Mouse (Mus musculus): ENCODE data around the gene Setdb1. TPM values are rescaled to one million over a fixed set of nuclear protein-coding genes. Genes with fewer than 3 reads are reported as not detected.

Setdb1 gene
- total and polyA plus RNA-seq, 3 experiments, result 33.7 to 49.5 (median 43.2) TPM

DNA sequence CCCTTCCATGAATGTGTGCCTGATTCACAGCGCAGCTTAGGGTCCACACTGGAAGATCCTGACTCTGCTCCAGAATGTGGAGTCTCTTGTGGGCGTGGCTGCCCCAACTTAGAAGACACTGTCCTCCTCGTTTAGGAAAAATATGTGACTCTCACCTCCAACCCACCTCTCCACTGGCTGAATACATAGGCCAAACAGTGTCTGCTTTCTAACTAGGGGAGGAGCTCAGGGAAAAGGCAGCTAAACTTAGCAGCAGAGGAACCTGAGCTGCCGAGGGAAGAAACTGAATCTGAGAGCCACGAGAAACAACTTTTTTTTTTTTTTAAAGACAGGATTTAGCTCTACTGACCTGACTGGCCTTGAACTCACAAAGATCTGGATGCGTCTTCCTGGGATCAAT, 81.8 kb downstream of the Setdb1 start:
- dilution Hi-C loops (cut with MboI; ENCODE audit: extremely low pct_ligation_motif_present, extremely low pct_unique_long_range_greater_than_20kb, low sequenced_read_pairs) (no loop called here), in situ Hi-C loops (cut with MboI; ENCODE audit: low pct_ligation_motif_present, low pct_unique_long_range_greater_than_20kb, low sequenced_read_pairs) (no loop called here)
- Histone ChIP-seq H3K9me3 (replicated peaks; ENCODE audit: low read length) (no peaks in the 10 kb centered on the region), H3K36me3 (replicated peaks in 1 of 2; ENCODE audit: control insufficient read depth in 1 of 2, insufficient read depth in 1 of 2, low read length in 1 of 2) (peaks cover 0 to 14% of the 10 kb centered on the region in 2 experiments), H3K27ac (ENCODE audit: insufficient read depth, low read depth) (no peak overlapping the region), H3K9ac (ENCODE audit: insufficient read depth, low read depth) (no peak overlapping the region), H3K4me2 (ENCODE audit: insufficient read depth, low read depth, poor library complexity, severe bottlenecking) (no peak overlapping the region), H3K4me3 (replicated peaks in 1 of 3; ENCODE audit: low read depth in 2 of 3, low read length in 2 of 3, poor library complexity in 1 of 3) (no peak overlapping the region), H3K4me1 (ENCODE audit: control insufficient read depth in 1 of 2, insufficient read depth in 2 of 2) (peaks cover 0 to 29% of the 10 kb centered on the region in 2 experiments; a peak in 3 of 4 replicates), H3K79me2 (replicated peaks; ENCODE audit: control insufficient read depth, extremely low read depth, insufficient read depth, poor library complexity, severe bottlenecking) (no peaks in the 10 kb centered on the region), H3K27me3 (replicated peaks) (no peaks in the 10 kb centered on the region)
- TF ChIP-seq E2F4 (IDR thresholded peaks at IDR 0.05; ENCODE audit: insufficient replicate concordance, low read depth, low read length), result no peak
- no peak for TF ChIP-seq ZKSCAN1 (IDR thresholded peaks at IDR 0.05; ENCODE audit: borderline replicate concordance, low read depth, low read length)
- TF ChIP-seq POLR2AphosphoS2 (IDR thresholded peaks at IDR 0.05; ENCODE audit: low read depth, low read length), result no peak
- TF ChIP-seq RAD21 (IDR thresholded peaks at IDR 0.05; ENCODE audit: low read depth, low read length), result no peak
- no peak for TF ChIP-seq MAX (IDR thresholded peaks at IDR 0.05; ENCODE audit: low read length)
- no peak for TF ChIP-seq TBP (conservative IDR thresholded peaks at IDR 0.05; ENCODE audit: low read depth, low read length)
- TF ChIP-seq SIN3A (IDR thresholded peaks at IDR 0.05; ENCODE audit: low read length), result no peak
- no peak for DNase-seq (ENCODE audit: extremely low read depth)

DNA sequence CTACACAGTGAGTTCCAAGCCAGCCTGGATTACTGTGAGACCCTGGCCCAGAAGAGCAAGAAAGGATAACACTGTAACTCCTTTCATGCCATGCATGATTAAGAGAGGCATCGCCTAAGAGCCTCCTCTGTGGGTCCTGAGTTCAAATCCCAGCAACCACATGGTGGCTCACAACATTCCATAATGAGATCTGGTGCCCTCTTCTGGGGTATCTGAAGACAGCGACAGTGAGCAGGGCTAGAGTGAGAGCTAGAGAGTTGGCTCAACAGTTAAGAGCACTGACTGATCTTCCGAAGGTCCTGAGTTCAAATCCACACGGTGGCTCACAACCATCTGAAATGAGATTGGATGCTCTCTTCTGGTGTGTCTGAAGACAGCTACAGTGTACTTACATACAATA, 82.5 kb downstream of the Setdb1 start:
- Histone ChIP-seq H3K4me2 (ENCODE audit: insufficient read depth, low read depth, poor library complexity, severe bottlenecking) (no peak overlapping the region), H3K27me3 (replicated peaks) (no peaks in the 10 kb centered on the region), H3K27ac (ENCODE audit: insufficient read depth, low read depth) (no peak overlapping the region), H3K36me3 (replicated peaks in 1 of 2; ENCODE audit: control insufficient read depth in 1 of 2, insufficient read depth in 1 of 2, low read length in 1 of 2) (peaks cover 0 to 20% of the 10 kb centered on the region in 2 experiments), H3K4me1 (ENCODE audit: control insufficient read depth in 1 of 2, insufficient read depth in 2 of 2) (peaks cover 0 to 24% of the 10 kb centered on the region in 2 experiments; a peak in 2 of 4 replicates), H3K9ac (ENCODE audit: insufficient read depth, low read depth) (no peak overlapping the region), H3K79me2 (replicated peaks; ENCODE audit: control insufficient read depth, extremely low read depth, insufficient read depth, poor library complexity, severe bottlenecking) (no peaks in the 10 kb centered on the region), H3K4me3 (replicated peaks in 1 of 3; ENCODE audit: low read depth in 2 of 3, low read length in 2 of 3, poor library complexity in 1 of 3) (no peak overlapping the region), H3K9me3 (replicated peaks; ENCODE audit: low read length) (no peaks in the 10 kb centered on the region)
- no peak for DNase-seq (ENCODE audit: extremely low read depth)
- dilution Hi-C loops (cut with MboI; ENCODE audit: extremely low pct_ligation_motif_present, extremely low pct_unique_long_range_greater_than_20kb, low sequenced_read_pairs) (no loop called here), in situ Hi-C loops (cut with MboI; ENCODE audit: low pct_ligation_motif_present, low pct_unique_long_range_greater_than_20kb, low sequenced_read_pairs) (no loop called here)
- TF ChIP-seq RCOR1 (conservative IDR thresholded peaks at IDR 0.05; ENCODE audit: low read depth, low read length), result no peak
- no peak for TF ChIP-seq SIN3A (IDR thresholded peaks at IDR 0.05; ENCODE audit: low read length)
- no peak for TF ChIP-seq MEF2A (IDR thresholded peaks at IDR 0.05; ENCODE audit: borderline replicate concordance, low read depth, low read length)
- TF ChIP-seq MAZ (IDR thresholded peaks at IDR 0.05; ENCODE audit: low read depth, low read length), result no peak
- no peak for TF ChIP-seq UBTF (IDR thresholded peaks at IDR 0.05; ENCODE audit: low read depth, low read length)
- no peak for TF ChIP-seq SMC3 (IDR thresholded peaks at IDR 0.05; ENCODE audit: low read depth, low read length)
- no peak for TF ChIP-seq JUN (IDR thresholded peaks at IDR 0.05; ENCODE audit: insufficient read depth, low read depth, low read length)
- no peak for TF ChIP-seq E2F4 (IDR thresholded peaks at IDR 0.05; ENCODE audit: insufficient replicate concordance, low read depth, low read length)

Other genes starting within 250 kb of the Setdb1 start
Only the 20 nearest of the 21 such genes appear.
- gene Tmod4, start 232.7 kb downstream of the Setdb1 start, total RNA-seq (2012; rRNA removed), result 0.21 and 0.47 TPM in 2 replicates
- gene Tmod4, start 232.7 kb downstream of the Setdb1 start, total RNA-seq (2014; rRNA removed), result not detected in 2 replicates
- gene Tmod4, start 232.7 kb downstream of the Setdb1 start, polyA plus RNA-seq (2012; ENCODE audit: insufficient read length, low read depth), result 0.81 TPM in 1 of 2 replicates, not detected in the other
- 50.5 and 51.0 TPM in 2 replicates for gene Scnm1, start 223.2 kb downstream of the Setdb1 start, total RNA-seq (2012; rRNA removed)
- gene Scnm1, start 223.2 kb downstream of the Setdb1 start, total RNA-seq (2014; rRNA removed), result 53.1 and 64.5 TPM in 2 replicates
- 59.2 and 83.9 TPM in 2 replicates for gene Scnm1, start 223.2 kb downstream of the Setdb1 start, polyA plus RNA-seq (2012; ENCODE audit: insufficient read length, low read depth)
- 12.0 and 13.6 TPM in 2 replicates for gene Lysmd1, start 223.1 kb downstream of the Setdb1 start, total RNA-seq (2012; rRNA removed)
- gene Lysmd1, start 223.1 kb downstream of the Setdb1 start, total RNA-seq (2014; rRNA removed), result 9.6 and 11.6 TPM in 2 replicates
- gene Lysmd1, start 223.1 kb downstream of the Setdb1 start, polyA plus RNA-seq (2012; ENCODE audit: insufficient read length, low read depth), result 7.8 and 8.1 TPM in 2 replicates
- gene Tnfaip8l2, start 214.8 kb downstream of the Setdb1 start, total RNA-seq (2012; rRNA removed), result 19.1 and 28.2 TPM in 2 replicates
- gene Tnfaip8l2, start 214.8 kb downstream of the Setdb1 start, total RNA-seq (2014; rRNA removed), result 24.8 and 26.2 TPM in 2 replicates
- gene Tnfaip8l2, start 214.8 kb downstream of the Setdb1 start, polyA plus RNA-seq (2012; ENCODE audit: insufficient read length, low read depth), result 18.2 and 22.5 TPM in 2 replicates
- 0.30 and 0.42 TPM in 2 replicates for gene Sema6c, start 196.7 kb downstream of the Setdb1 start, total RNA-seq (2012; rRNA removed)
- not detected in 2 replicates for gene Sema6c, start 196.7 kb downstream of the Setdb1 start, total RNA-seq (2014; rRNA removed)
- 0.27 and 0.53 TPM in 2 replicates for gene Sema6c, start 196.7 kb downstream of the Setdb1 start, polyA plus RNA-seq (2012; ENCODE audit: insufficient read length, low read depth)
- gene Gabpb2, start 139.3 kb downstream of the Setdb1 start, total RNA-seq (2012; rRNA removed), result 14.7 and 18.2 TPM in 2 replicates
- gene Gabpb2, start 139.3 kb downstream of the Setdb1 start, total RNA-seq (2014; rRNA removed), result 15.4 and 16.6 TPM in 2 replicates
- gene Gabpb2, start 139.3 kb downstream of the Setdb1 start, polyA plus RNA-seq (2012; ENCODE audit: insufficient read length, low read depth), result 20.6 and 21.1 TPM in 2 replicates
- 55.3 and 82.3 TPM in 2 replicates for gene Cdc42se1, start 128.5 kb downstream of the Setdb1 start, total RNA-seq (2012; rRNA removed)
- 66.3 and 71.1 TPM in 2 replicates for gene Cdc42se1, start 128.5 kb downstream of the Setdb1 start, total RNA-seq (2014; rRNA removed)
- 123 and 128 TPM in 2 replicates for gene Cdc42se1, start 128.5 kb downstream of the Setdb1 start, polyA plus RNA-seq (2012; ENCODE audit: insufficient read length, low read depth)
- 10.0 and 11.5 TPM in 2 replicates for gene Mllt11, start 125.0 kb downstream of the Setdb1 start, total RNA-seq (2012; rRNA removed)
- gene Mllt11, start 125.0 kb downstream of the Setdb1 start, total RNA-seq (2014; rRNA removed), result 9.5 and 10.0 TPM in 2 replicates
- gene Mllt11, start 125.0 kb downstream of the Setdb1 start, polyA plus RNA-seq (2012; ENCODE audit: insufficient read length, low read depth), result 23.9 and 24.2 TPM in 2 replicates
- not detected in 2 replicates for gene Gm128, start 115.6 kb downstream of the Setdb1 start, total RNA-seq (2012; rRNA removed)
- gene Gm128, start 115.6 kb downstream of the Setdb1 start, total RNA-seq (2014; rRNA removed), result not detected in 2 replicates
- gene Gm128, start 115.6 kb downstream of the Setdb1 start, polyA plus RNA-seq (2012; ENCODE audit: insufficient read length, low read depth), result not detected in 2 replicates
- 0.17 TPM in 1 of 2 replicates, not detected in the other for gene Bnipl, start 106.0 kb downstream of the Setdb1 start, total RNA-seq (2012; rRNA removed)
- gene Bnipl, start 106.0 kb downstream of the Setdb1 start, total RNA-seq (2014; rRNA removed), result not detected in 2 replicates
- gene Bnipl, start 106.0 kb downstream of the Setdb1 start, polyA plus RNA-seq (2012; ENCODE audit: insufficient read length, low read depth), result 0.30 and 0.33 TPM in 2 replicates
- gene Mindy1, start 75.9 kb downstream of the Setdb1 start, total RNA-seq (2012; rRNA removed), result 4.9 and 5.4 TPM in 2 replicates
- gene Mindy1, start 75.9 kb downstream of the Setdb1 start, total RNA-seq (2014; rRNA removed), result 5.0 and 6.0 TPM in 2 replicates
- 8.7 and 14.4 TPM in 2 replicates for gene Mindy1, start 75.9 kb downstream of the Setdb1 start, polyA plus RNA-seq (2012; ENCODE audit: insufficient read length, low read depth)
- gene Prune1, start 75.1 kb downstream of the Setdb1 start, total RNA-seq (2012; rRNA removed), result 7.1 and 8.4 TPM in 2 replicates
- gene Prune1, start 75.1 kb downstream of the Setdb1 start, total RNA-seq (2014; rRNA removed), result 7.1 and 8.5 TPM in 2 replicates
- gene Prune1, start 75.1 kb downstream of the Setdb1 start, polyA plus RNA-seq (2012; ENCODE audit: insufficient read length, low read depth), result 8.8 and 9.1 TPM in 2 replicates
- 1.9 and 2.5 TPM in 2 replicates for gene Anxa9, start 50.0 kb downstream of the Setdb1 start, total RNA-seq (2012; rRNA removed)
- 1.4 and 1.5 TPM in 2 replicates for gene Anxa9, start 50.0 kb downstream of the Setdb1 start, total RNA-seq (2014; rRNA removed)
- 3.6 and 4.1 TPM in 2 replicates for gene Anxa9, start 50.0 kb downstream of the Setdb1 start, polyA plus RNA-seq (2012; ENCODE audit: insufficient read length, low read depth)
- gene Cers2, start 42.4 kb downstream of the Setdb1 start, total RNA-seq (2012; rRNA removed), result 70.6 and 81.1 TPM in 2 replicates
- 96.7 and 105 TPM in 2 replicates for gene Cers2, start 42.4 kb downstream of the Setdb1 start, total RNA-seq (2014; rRNA removed)
- gene Cers2, start 42.4 kb downstream of the Setdb1 start, polyA plus RNA-seq (2012; ENCODE audit: insufficient read length, low read depth), result 84.5 and 89.8 TPM in 2 replicates
- not detected in 2 replicates for gene 4930558C23Rik, start 45.6 kb upstream of the Setdb1 start, total RNA-seq (2012; rRNA removed)
- gene 4930558C23Rik, start 45.6 kb upstream of the Setdb1 start, total RNA-seq (2014; rRNA removed), result not detected in 2 replicates
- gene 4930558C23Rik, start 45.6 kb upstream of the Setdb1 start, polyA plus RNA-seq (2012; ENCODE audit: insufficient read length, low read depth), result not detected in 2 replicates
- 11.4 and 12.4 TPM in 2 replicates for gene Arnt, start 77.2 kb upstream of the Setdb1 start, total RNA-seq (2012; rRNA removed)
- gene Arnt, start 77.2 kb upstream of the Setdb1 start, total RNA-seq (2014; rRNA removed), result 13.2 and 13.5 TPM in 2 replicates
- gene Arnt, start 77.2 kb upstream of the Setdb1 start, polyA plus RNA-seq (2012; ENCODE audit: insufficient read length, low read depth), result 24.9 and 27.7 TPM in 2 replicates
- gene Ctsk, start 142.1 kb upstream of the Setdb1 start, total RNA-seq (2012; rRNA removed), result 0.13 TPM in 1 of 2 replicates, not detected in the other
- gene Ctsk, start 142.1 kb upstream of the Setdb1 start, total RNA-seq (2014; rRNA removed), result not detected in 2 replicates
- gene Ctsk, start 142.1 kb upstream of the Setdb1 start, polyA plus RNA-seq (2012; ENCODE audit: insufficient read length, low read depth), result 0.20 TPM in 1 of 2 replicates, not detected in the other
- gene Ctss, start 169.6 kb upstream of the Setdb1 start, total RNA-seq (2012; rRNA removed), result 178 and 202 TPM in 2 replicates
- 282 and 300 TPM in 2 replicates for gene Ctss, start 169.6 kb upstream of the Setdb1 start, total RNA-seq (2014; rRNA removed)
- 238 and 271 TPM in 2 replicates for gene Ctss, start 169.6 kb upstream of the Setdb1 start, polyA plus RNA-seq (2012; ENCODE audit: insufficient read length, low read depth)
- not detected in 2 replicates for gene Hormad1, start 202.5 kb upstream of the Setdb1 start, total RNA-seq (2012; rRNA removed)
- not detected in 2 replicates for gene Hormad1, start 202.5 kb upstream of the Setdb1 start, total RNA-seq (2014; rRNA removed)
- gene Hormad1, start 202.5 kb upstream of the Setdb1 start, polyA plus RNA-seq (2012; ENCODE audit: insufficient read length, low read depth), result not detected in 2 replicates
- 22.4 and 23.4 TPM in 2 replicates for gene Golph3l, start 231.7 kb upstream of the Setdb1 start, total RNA-seq (2012; rRNA removed)
- gene Golph3l, start 231.7 kb upstream of the Setdb1 start, total RNA-seq (2014; rRNA removed), result 35.5 and 36.9 TPM in 2 replicates
- 21.6 and 22.7 TPM in 2 replicates for gene Golph3l, start 231.7 kb upstream of the Setdb1 start, polyA plus RNA-seq (2012; ENCODE audit: insufficient read length, low read depth)